Mouse (Mus musculus): ENCODE measurements around the gene Smg8.

Smg8 gene

GRCm38 (mm10) chr11:87046968-87047367, 39.6 kb downstream of the Smg8 start:
- DNase-seq (ENCODE audit: low spot score in 2 of 2), result no peak

GRCm38 (mm10) chr11:87043052-87043451, 43.5 kb downstream of the Smg8 start:
- no peak for DNase-seq (ENCODE audit: low spot score in 2 of 2)

GRCm38 (mm10) chr11:87039307-87039963, 47.1 kb downstream of the Smg8 start:
- no peak for DNase-seq (ENCODE audit: low spot score in 2 of 2)

- DNase-seq (ENCODE audit: low spot score in 2 of 2), result no peak
These were observed 50.4 kb downstream of the Smg8 start for GRCm38 (mm10) chr11:87036180-87036579.

GRCm38 (mm10) chr11:87028212-87028611, 58.4 kb downstream of the Smg8 start:
- no peak for DNase-seq (ENCODE audit: low spot score in 2 of 2)
